Mouse (Mus musculus): ENCODE results near the gene Slc25a3. TPM values are rescaled to one million over a fixed set of nuclear protein-coding genes. Genes with fewer than 3 reads are reported as not detected.
A peak's percentile ranks its signal among the peaks of the same experiment; 100 is the strongest.

The Slc25a3 gene
- polyA plus RNA-seq, 1 experiment from 2014 or later = 557 TPM

DNA sequence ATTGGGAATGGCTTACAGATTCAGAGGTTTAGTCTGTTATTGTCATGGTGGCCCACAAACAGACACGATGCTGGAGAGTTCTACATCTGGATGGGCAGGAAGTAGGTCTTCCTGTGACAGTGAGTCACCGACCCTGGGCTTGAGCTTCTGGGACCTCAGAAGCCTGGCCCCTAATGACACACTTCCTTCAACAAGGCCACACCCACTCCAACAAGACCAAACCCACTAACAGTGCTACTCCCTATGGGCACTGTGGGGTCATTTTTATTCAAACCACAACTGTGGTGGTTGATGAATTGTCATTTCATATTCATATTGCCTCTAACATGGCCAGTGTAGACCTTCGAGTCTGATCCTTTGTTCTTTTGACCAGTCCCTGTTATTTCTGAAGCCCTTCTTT, 14.5 kb upstream of the Slc25a3 start:
- ATAC-seq (replicated peaks; ENCODE audit: low FRiP score) = no peak
- Histone ChIP-seq H3K4me1 (no peaks in the 10 kb centered on the region), H3K4me2 (no peak overlapping the region), H3K27me3 (no peaks in the 10 kb centered on the region), H3K9ac (no peak overlapping the region), H3K27ac (no peak overlapping the region), H3K36me3 (no peaks in the 10 kb centered on the region), H3K9me3 (replicated peaks) (no peaks in the 10 kb centered on the region), H3K4me3 (replicated peaks) (no peak overlapping the region)
- 81% methylated on average over 3 of the region's 3 CpGs for WGBS

- no peak for ATAC-seq (replicated peaks; ENCODE audit: low FRiP score)
- no peaks in the 10 kb centered on the region for H3K27me3 ChIP-seq
Measured at GRCm38 (mm10) chr10:91137400-91137799, 13.5 kb upstream of the Slc25a3 start.

DNA sequence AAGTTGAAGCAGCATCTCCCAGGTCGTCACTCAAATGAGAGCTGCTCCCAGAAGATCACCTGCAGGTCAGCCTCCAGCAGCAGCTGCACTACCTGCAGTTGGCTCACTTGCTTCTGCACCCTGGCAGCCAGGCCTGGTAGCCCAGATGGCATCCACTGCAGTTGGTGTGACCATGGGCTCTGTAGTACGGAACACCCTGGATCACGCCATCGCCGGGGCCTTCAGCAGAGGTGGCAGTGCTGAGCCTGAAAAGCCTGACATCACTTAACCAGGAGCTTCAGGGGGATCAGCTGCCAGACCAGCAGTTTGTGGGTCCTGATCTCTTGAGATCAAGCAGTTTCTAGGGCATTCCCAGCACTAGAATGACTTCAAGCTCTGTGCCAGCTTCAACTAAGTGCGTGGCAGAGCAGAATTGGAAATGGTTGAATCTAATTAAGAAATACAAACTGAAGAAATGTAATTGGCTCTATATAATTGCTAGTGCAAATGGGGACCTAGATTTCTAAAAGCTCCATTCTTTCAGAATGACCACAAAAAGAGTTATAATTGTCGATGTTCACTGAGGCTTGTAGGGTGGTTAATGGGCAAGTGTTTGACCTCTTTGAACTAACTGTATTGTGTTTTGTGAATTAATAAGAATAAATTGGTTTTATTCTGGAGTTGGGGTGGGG, 11.6 kb upstream of the Slc25a3 start:
- Histone ChIP-seq H3K27ac (no peak overlapping the region), H3K4me2 (no peak overlapping the region), H3K9ac (no peak overlapping the region), H3K36me3 (no peaks in the 10 kb centered on the region), H3K4me3 (replicated peaks) (no peak overlapping the region), H3K9me3 (replicated peaks) (no peaks in the 10 kb centered on the region), H3K27me3 (no peaks in the 10 kb centered on the region), H3K4me1 (no peaks in the 10 kb centered on the region)
- ATAC-seq (replicated peaks; ENCODE audit: low FRiP score) = no peak
- 88% methylated on average over 7 of the region's 7 CpGs for WGBS

More at GRCm38 (mm10) chr10:91137400-91137799, 13.5 kb upstream of the Slc25a3 start:
- Histone ChIP-seq H3K4me1 (no peaks in the 10 kb centered on the region), H3K4me2 (no peak overlapping the region), H3K9ac (no peak overlapping the region), H3K36me3 (no peaks in the 10 kb centered on the region), H3K4me3 (replicated peaks) (no peak overlapping the region), H3K27ac (no peak overlapping the region), H3K9me3 (replicated peaks) (no peaks in the 10 kb centered on the region)
- WGBS = 79% methylated on average over 9 of the region's 9 CpGs

GRCm38 (mm10) chr10:91131565-91131964, 7.7 kb upstream of the Slc25a3 start:
- 77% methylated on average over 1 of the region's 1 CpGs for WGBS
- no peaks in the 10 kb centered on the region for H3K9me3 ChIP-seq (replicated peaks)
- H3K4me3 ChIP-seq (replicated peaks) = no peak overlapping the region
- H3K27me3 ChIP-seq = no peaks in the 10 kb centered on the region
- H3K4me1 ChIP-seq = 0 out of 2 replicates have a peak, but pooled peaks cover 2% of the 10 kb centered on the region
- no peak overlapping the region for H3K4me2 ChIP-seq
- no peak overlapping the region for H3K9ac ChIP-seq
- H3K36me3 ChIP-seq = no peaks in the 10 kb centered on the region
- H3K27ac ChIP-seq = no peak overlapping the region
- ATAC-seq (replicated peaks; ENCODE audit: low FRiP score) = no peak

DNA sequence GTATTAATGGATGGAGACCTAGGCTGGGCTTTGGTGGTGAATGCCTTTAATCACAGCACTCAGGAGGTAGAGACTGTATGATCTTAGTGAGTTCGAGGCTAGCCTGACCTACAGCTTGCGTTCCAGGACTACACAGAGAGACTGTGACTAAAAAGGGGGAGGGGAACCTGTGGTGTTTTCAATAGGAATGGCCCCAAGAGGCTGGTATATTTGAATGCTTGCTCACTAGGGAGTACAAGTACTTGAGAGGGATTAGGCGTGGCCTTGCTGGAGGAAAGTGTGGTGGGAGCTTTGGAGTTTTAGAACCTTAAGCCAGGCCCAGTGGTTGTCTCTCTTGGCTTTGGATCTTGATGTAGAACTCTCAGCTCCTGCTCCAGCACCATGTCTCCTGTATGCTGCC, 6.9 kb upstream of the Slc25a3 start:
- 94% methylated on average over 3 of the region's 3 CpGs for WGBS

GRCm38 (mm10) chr10:91128551-91129160, 4.8 kb upstream of the Slc25a3 start:
- no peaks in the 10 kb centered on the region for H3K9me3 ChIP-seq (replicated peaks)
- H3K4me2 ChIP-seq = no peak overlapping the region
- H3K27ac ChIP-seq = peak overlapping the region; percentile 10; the same call in 1 of the 2 replicates
- no peak overlapping the region for H3K9ac ChIP-seq
- H3K36me3 ChIP-seq = no peaks in the 10 kb centered on the region
- no peak for ATAC-seq (replicated peaks; ENCODE audit: low FRiP score)
- H3K4me3 ChIP-seq (replicated peaks) = no peak overlapping the region
- no peaks in the 10 kb centered on the region for H3K27me3 ChIP-seq
- 46% methylated on average over 1 of the region's 1 CpGs for WGBS
- H3K4me1 ChIP-seq = peaks cover 6% of the 10 kb centered on the region; the same call in 1 of the 2 replicates

More for the DNA sequence above, 6.9 kb upstream of the Slc25a3 start:
- H3K9ac ChIP-seq = no peak overlapping the region
- H3K4me3 ChIP-seq (replicated peaks) = no peak overlapping the region
- no peaks in the 10 kb centered on the region for H3K36me3 ChIP-seq
- no peaks in the 10 kb centered on the region for H3K9me3 ChIP-seq (replicated peaks)
- H3K27me3 ChIP-seq = no peaks in the 10 kb centered on the region
- H3K4me2 ChIP-seq = no peak overlapping the region
- no peak overlapping the region for H3K27ac ChIP-seq
- no peak for ATAC-seq (replicated peaks; ENCODE audit: low FRiP score)
- H3K4me1 ChIP-seq = 0 out of 2 replicates have a peak, but pooled peaks cover 2% of the 10 kb centered on the region

- Histone ChIP-seq H3K27ac (no peak overlapping the region), H3K4me1 (peaks cover 11% of the 10 kb centered on the region; the same call in 1 of the 2 replicates), H3K4me3 (replicated peaks) (no peak overlapping the region), H3K9ac (no peak overlapping the region), H3K36me3 (no peaks in the 10 kb centered on the region), H3K9me3 (replicated peaks) (no peaks in the 10 kb centered on the region), H3K4me2 (no peak overlapping the region), H3K27me3 (no peaks in the 10 kb centered on the region)
- no peak for ATAC-seq (replicated peaks; ENCODE audit: low FRiP score)
- WGBS = 73% methylated on average over 2 of the region's 2 CpGs
Measured at GRCm38 (mm10) chr10:91127395-91127794, 3.5 kb upstream of the Slc25a3 start.

- H3K27me3 ChIP-seq = no peaks in the 10 kb centered on the region
- WGBS = 61% methylated on average over 10 of the region's 10 CpGs
Measured at GRCm38 (mm10) chr10:91126618-91127355, 2.9 kb upstream of the Slc25a3 start.

GRCm38 (mm10) chr10:91123281-91123827, 505 bp downstream of the Slc25a3 start:
- H3K27ac ChIP-seq = peak overlapping the region; percentile 94
- H3K9me3 ChIP-seq (replicated peaks) = no peaks in the 10 kb centered on the region
- under 1% methylated on average over 44 of the region's 44 CpGs for whole genome bisulfite sequencing
- peaks cover 21% of the 10 kb centered on the region; the same call in 1 of the 2 replicates for H3K4me1 ChIP-seq
- H3K4me2 ChIP-seq = peak overlapping the region; percentile 62
- H3K4me3 ChIP-seq (replicated peaks) = peak overlapping the region; percentile 83
- peak overlapping the region; percentile 90 for H3K9ac ChIP-seq
- H3K36me3 ChIP-seq = peaks cover 36% of the 10 kb centered on the region
- peak; percentile 73 for ATAC-seq (replicated peaks; ENCODE audit: low FRiP score)
- no peaks in the 10 kb centered on the region for H3K27me3 ChIP-seq

More at GRCm38 (mm10) chr10:91126618-91127355, 2.9 kb upstream of the Slc25a3 start:
- H3K27ac ChIP-seq = no peak overlapping the region; the same call in 1 of the 2 replicates
- no peak overlapping the region for H3K9ac ChIP-seq
- no peak overlapping the region for H3K4me2 ChIP-seq
- no peak overlapping the region for H3K4me3 ChIP-seq (replicated peaks)
- H3K36me3 ChIP-seq = peaks cover 4% of the 10 kb centered on the region
- no peak for ATAC-seq (replicated peaks; ENCODE audit: low FRiP score)
- H3K4me1 ChIP-seq = peaks cover 17% of the 10 kb centered on the region; the same call in 1 of the 2 replicates
- no peaks in the 10 kb centered on the region for H3K9me3 ChIP-seq (replicated peaks)

DNA sequence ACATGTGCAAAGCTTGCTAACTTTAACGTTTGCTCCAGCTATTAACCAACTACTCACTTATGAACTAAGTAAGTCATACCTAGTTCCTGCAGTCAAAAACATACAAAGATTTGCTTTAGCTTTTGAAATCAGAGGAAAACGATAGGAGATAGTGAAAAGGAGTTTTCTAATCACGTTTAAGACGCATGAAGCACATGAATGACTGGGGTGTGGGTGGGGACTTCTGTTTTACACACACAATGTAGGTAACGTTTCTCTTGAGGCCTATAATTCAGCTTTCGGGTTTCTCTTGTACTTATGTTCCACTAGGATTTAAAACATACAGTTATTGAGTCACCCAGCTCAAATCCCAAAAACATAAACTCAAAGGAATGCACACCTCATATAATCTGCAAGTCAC, 1.2 kb downstream of the Slc25a3 start:
- Histone ChIP-seq H3K27me3 (no peaks in the 10 kb centered on the region), H3K36me3 (peaks cover 43% of the 10 kb centered on the region), H3K4me3 (replicated peaks) (peak overlapping the region; percentile 83), H3K9me3 (replicated peaks) (no peaks in the 10 kb centered on the region), H3K9ac (peak overlapping the region; percentile 90), H3K27ac (no peak overlapping the region), H3K4me2 (peak overlapping the region; percentile 62), H3K4me1 (peaks cover 21% of the 10 kb centered on the region; the same call in 1 of the 2 replicates)
- WGBS = 30% methylated on average over 6 of the region's 6 CpGs
- no peak for ATAC-seq (replicated peaks; ENCODE audit: low FRiP score)

- Histone ChIP-seq H3K27ac (no peak overlapping the region), H3K4me3 (replicated peaks) (no peak overlapping the region), H3K36me3 (peaks cover 94% of the 10 kb centered on the region), H3K27me3 (no peaks in the 10 kb centered on the region), H3K9ac (no peak overlapping the region), H3K4me1 (peaks cover 9% of the 10 kb centered on the region; the same call in 1 of the 2 replicates), H3K4me2 (no peak overlapping the region), H3K9me3 (replicated peaks) (no peaks in the 10 kb centered on the region)
- 94% methylated on average over 12 of the region's 12 CpGs for WGBS
- ATAC-seq (replicated peaks; ENCODE audit: low FRiP score) = 0 out of 2 replicates have a peak, but pooled peaks have one; percentile 22
Measured at GRCm38 (mm10) chr10:91116958-91117357, 6.9 kb downstream of the Slc25a3 start.
